Mouse (Mus musculus) G1E (cell line): ENCODE results near the gene Adarb2. TPM values are rescaled to one million over a fixed set of nuclear protein-coding genes. Genes with fewer than 3 reads are reported as not detected.

Experiments used
- ATAC-seq: 2 replicates; pipeline ENCODE4 v1.8.0; 2016; ENCODE audit warnings: mild to moderate bottlenecking; ENCODE audit not compliant: insufficient number of reproducible peaks, poor library complexity, low FRiP score, severe bottlenecking; ENCODE audit errors: extremely low read depth
- DNase-seq: peaks from one replicate; pipeline ENCODE4 v3.0.0; 2012; ENCODE audit warnings: low spot score
- H3K27me3 ChIP-seq: 2 replicates; pipeline ENCODE4 v1.6.1; 2012; ENCODE audit warnings: mild to moderate bottlenecking, low read length, inconsistent platforms; ENCODE audit not compliant: insufficient read depth
- H3K36me3 ChIP-seq: replicated peaks from 2 replicates; pipeline ENCODE3; 2012; ENCODE audit warnings: mild to moderate bottlenecking, inconsistent platforms
- H3K4me1 ChIP-seq: 2 replicates; pipeline ENCODE4 v1.6.1; 2012; ENCODE audit warnings: low read depth, low read length, inconsistent platforms, mixed read lengths; ENCODE audit not compliant: insufficient read depth
- H3K4me3 ChIP-seq: 2 replicates; pipeline ENCODE4 v1.5.1; 2012; ENCODE audit warnings: low read depth, mild to moderate bottlenecking, inconsistent platforms, low read length, moderate library complexity, mixed read lengths
- H3K9me3 ChIP-seq: replicated peaks from 2 replicates; pipeline ENCODE4 v1.6.1; 2012; ENCODE audit warnings: inconsistent platforms
- CTCF ChIP-seq: IDR thresholded peaks from 2 replicates; pipeline ENCODE4 v1.5.1; 2012; ENCODE audit warnings: low read depth, low read length, inconsistent platforms, mixed read lengths
- GATA1 ChIP-seq: IDR thresholded peaks from 2 replicates; pipeline ENCODE4 v1.6.1; 2012; ENCODE audit warnings: borderline replicate concordance, low read length, inconsistent platforms, mixed read lengths
- GATA2 ChIP-seq: IDR thresholded peaks from 2 replicates; pipeline ENCODE4 v1.6.1; 2012; ENCODE audit warnings: low read depth, low read length, inconsistent platforms, borderline replicate concordance
- POLR2AphosphoS5 ChIP-seq: IDR thresholded peaks from 2 replicates; pipeline ENCODE4 v1.6.1; 2012; ENCODE audit warnings: low read depth, low read length, inconsistent platforms; ENCODE audit not compliant: insufficient replicate concordance
- TAL1 ChIP-seq: conservative IDR thresholded peaks from 2 replicates; pipeline ENCODE4 v1.6.1; 2012; ENCODE audit warnings: low read depth, low read length, inconsistent platforms, mixed read lengths
- polyA plus RNA-seq: library from polyadenylated mRNA; stranded (reverse); fragments of >175 nt; gene quantifications from 2 replicates; pipeline ENCODE4 v1.2.3, GENCODE M21; 2012
- total RNA-seq, 2 experiments: library from RNA; stranded (forward) in 1 of 2; stranded (reverse) in 1 of 2; fragments of 200-1000 nt in 1 of 2; fragments of >200 nt in 1 of 2; fragmentation: Nextera tagmentation in 1 of 2; gene quantifications; 2 replicates each; pipeline ENCODE4 v1.2.3; 2014 to 2017

Gene Adarb2
- total and polyA plus RNA-seq, 3 experiments: 0.33 TPM; not detected in 2

- H3K9me3 ChIP-seq: no peaks in the 10 kb centered on the region
- DNase-seq (no peak), ATAC-seq (no peak)
- no peaks in the 10 kb centered on the region for H3K4me1 ChIP-seq
- TF ChIP-seq GATA1 (no peak), POLR2AphosphoS5 (no peak), TAL1 (no peak), CTCF (no peak), GATA2 (no peak)
- H3K4me3 ChIP-seq: no peak overlapping the region
- H3K27me3 ChIP-seq: no peaks in the 10 kb centered on the region; the same call in 1 of the 2 replicates
- H3K36me3 ChIP-seq: no peaks in the 10 kb centered on the region
Measured at GRCm38 (mm10) chr13:8406020-8406419, 203.4 kb downstream of the Adarb2 start.

- TF ChIP-seq CTCF: no peak
- no peak for TF ChIP-seq TAL1
- TF ChIP-seq POLR2AphosphoS5: no peak
- TF ChIP-seq GATA1: no peak
- no peak for TF ChIP-seq GATA2
- H3K36me3 ChIP-seq: no peaks in the 10 kb centered on the region
- H3K4me3 ChIP-seq: no peak overlapping the region
- H3K9me3 ChIP-seq: no peaks in the 10 kb centered on the region
- ATAC-seq (no peak), DNase-seq (no peak)
- no peaks in the 10 kb centered on the region for H3K4me1 ChIP-seq
- H3K27me3 ChIP-seq: no peaks in the 10 kb centered on the region; the same call in 1 of the 2 replicates
Measured at GRCm38 (mm10) chr13:8410353-8411318, 208.0 kb downstream of the Adarb2 start.

GRCm38 (mm10) chr13:8424019-8424719 lies 221.5 kb downstream of the Adarb2 start:
- ATAC-seq: no peak
- Histone ChIP-seq H3K36me3 (no peaks in the 10 kb centered on the region), H3K4me3 (no peak overlapping the region), H3K9me3 (no peaks in the 10 kb centered on the region), H3K4me1 (no peaks in the 10 kb centered on the region), H3K27me3 (no peaks in the 10 kb centered on the region; the same call in 1 of the 2 replicates)
- DNase-seq: no peak
- no peak for TF ChIP-seq GATA2
- no peak for TF ChIP-seq GATA1
- no peak for TF ChIP-seq TAL1
- TF ChIP-seq CTCF: no peak
- TF ChIP-seq POLR2AphosphoS5: no peak

- H3K36me3 ChIP-seq: no peaks in the 10 kb centered on the region
- TF ChIP-seq GATA2: no peak
- TF ChIP-seq GATA1: no peak
- no peak for TF ChIP-seq POLR2AphosphoS5
- no peak for TF ChIP-seq CTCF
- TF ChIP-seq TAL1: no peak
- no peaks in the 10 kb centered on the region for H3K4me1 ChIP-seq
- ATAC-seq: no peak
- no peaks in the 10 kb centered on the region for H3K9me3 ChIP-seq
- no peaks in the 10 kb centered on the region for H3K27me3 ChIP-seq
- H3K4me3 ChIP-seq: no peak overlapping the region
- no peak for DNase-seq
Measured at GRCm38 (mm10) chr13:8439188-8439835, 236.6 kb downstream of the Adarb2 start.

- H3K4me1 ChIP-seq: no peaks in the 10 kb centered on the region
- H3K36me3 ChIP-seq: no peaks in the 10 kb centered on the region
- DNase-seq (no peak), ATAC-seq (no peak)
- TF ChIP-seq CTCF: no peak
- TF ChIP-seq GATA1: no peak
- TF ChIP-seq GATA2: no peak
- no peak for TF ChIP-seq POLR2AphosphoS5
- TF ChIP-seq TAL1: no peak
- H3K27me3 ChIP-seq: no peaks in the 10 kb centered on the region; the same call in 1 of the 2 replicates
- H3K4me3 ChIP-seq: no peak overlapping the region
- no peaks in the 10 kb centered on the region for H3K9me3 ChIP-seq
Measured at GRCm38 (mm10) chr13:8445415-8445814, 242.7 kb downstream of the Adarb2 start.
